Mouse (Mus musculus) CH12F3 (cell line): ENCODE data around the gene Rnh1.

ENCODE experiments used
- in situ Hi-C: fragments of 300-500 bp; cut with MboI; formaldehyde crosslinking; loops from 2 replicates; pipeline ENCODE4 v1.14.3; 2020; ENCODE audit warnings: low sequenced_read_pairs

Gene Rnh1

GRCm38 (mm10) chr7:141169300-141169699, 3.4 kb downstream of the Rnh1 start:
- in situ Hi-C loops, result no loop called here

DNA sequence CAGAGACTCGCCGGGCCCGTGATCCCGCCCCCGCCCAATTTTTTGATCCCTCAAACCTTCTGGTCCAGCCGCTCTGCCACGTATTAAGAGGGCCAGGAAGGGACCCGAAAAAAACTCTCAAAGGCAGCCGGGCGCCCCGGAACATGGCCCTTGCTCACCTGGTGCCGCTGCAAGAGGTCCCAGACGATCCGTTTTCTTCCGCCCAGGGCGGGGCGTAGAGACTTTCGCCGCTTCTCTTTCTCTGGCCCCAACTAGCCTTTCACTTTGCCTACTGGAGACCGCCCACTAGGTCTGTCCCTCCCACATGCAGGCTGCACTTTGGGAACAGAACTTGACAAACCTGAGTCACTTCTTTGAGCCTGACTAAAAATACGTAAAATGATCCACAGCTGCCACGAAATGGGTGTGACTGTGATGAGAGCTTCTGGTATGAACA, 4.1 kb downstream of the Rnh1 start:
- in situ Hi-C loops, result no loop called here

GRCm38 (mm10) chr7:141167901-141168517, 4.6 kb downstream of the Rnh1 start:
- in situ Hi-C loops, result no loop called here

DNA sequence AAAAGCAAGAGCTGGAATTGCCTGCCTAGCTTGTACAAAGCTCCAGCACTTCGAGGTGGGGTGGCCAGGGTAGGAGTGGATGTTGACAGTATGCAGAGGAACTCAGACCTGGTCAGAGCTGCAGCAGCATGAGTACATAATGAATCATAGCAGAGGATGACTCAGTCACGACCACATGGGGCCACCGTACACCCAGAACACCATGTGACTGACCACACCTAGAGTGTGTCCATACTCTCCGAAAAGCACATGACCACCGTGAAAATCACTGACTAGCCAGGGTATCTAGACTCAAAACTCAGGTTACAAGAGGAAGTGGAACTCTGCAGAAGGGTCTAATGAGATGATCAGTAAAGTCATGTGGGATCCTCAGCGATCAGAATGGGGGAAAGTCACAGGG, 7.8 kb downstream of the Rnh1 start:
- in situ Hi-C loops, result no loop called here

GRCm38 (mm10) chr7:141164397-141164796, 8.3 kb downstream of the Rnh1 start:
- in situ Hi-C loops, result no loop called here

- in situ Hi-C loops, result no loop called here
Observed at GRCm38 (mm10) chr7:141155362-141155761, 17.3 kb downstream of the Rnh1 start.

DNA sequence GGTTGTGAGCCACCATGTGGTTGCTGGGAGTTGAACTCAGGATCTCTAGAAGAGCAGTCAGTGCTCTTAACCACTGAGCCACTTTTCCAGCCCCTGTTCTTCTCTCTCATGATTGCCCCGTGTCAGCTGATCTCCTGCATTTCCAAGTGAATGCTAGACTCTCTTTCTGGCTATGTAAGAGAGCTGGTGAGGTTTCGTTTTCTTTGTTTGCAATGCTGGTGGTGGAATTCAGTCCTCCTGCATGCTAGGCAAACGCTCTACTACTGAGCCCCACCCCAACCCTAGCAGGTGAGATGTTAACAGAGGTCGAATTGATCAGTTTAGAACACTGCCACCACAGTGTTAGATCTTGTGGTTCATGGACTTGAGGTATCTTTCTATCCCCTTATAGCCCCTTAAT, 24.0 kb downstream of the Rnh1 start:
- in situ Hi-C loops, result no loop called here

DNA sequence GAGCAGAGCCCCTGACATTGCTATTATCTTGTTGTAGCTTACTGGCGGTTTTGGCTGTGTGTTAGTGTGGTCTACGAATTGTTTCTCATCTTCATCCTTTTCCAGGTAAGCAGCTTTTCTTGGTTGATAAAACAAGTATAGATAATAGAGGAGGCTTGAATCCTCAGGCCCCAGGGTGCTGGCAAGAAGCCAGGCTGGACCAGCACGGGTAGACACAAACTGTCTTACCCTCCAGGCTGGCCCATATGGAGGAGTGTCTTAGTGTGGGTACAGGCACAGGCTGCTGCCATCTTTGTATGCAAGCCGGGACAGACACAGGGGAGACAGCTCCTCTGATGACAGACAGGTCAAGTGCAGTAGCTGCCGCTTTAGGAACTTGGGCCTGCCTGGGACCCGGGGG, 25.6 kb downstream of the Rnh1 start:
- in situ Hi-C loops, result no loop called here

GRCm38 (mm10) chr7:141146043-141146595, 26.5 kb downstream of the Rnh1 start:
- in situ Hi-C loops, result no loop called here

DNA sequence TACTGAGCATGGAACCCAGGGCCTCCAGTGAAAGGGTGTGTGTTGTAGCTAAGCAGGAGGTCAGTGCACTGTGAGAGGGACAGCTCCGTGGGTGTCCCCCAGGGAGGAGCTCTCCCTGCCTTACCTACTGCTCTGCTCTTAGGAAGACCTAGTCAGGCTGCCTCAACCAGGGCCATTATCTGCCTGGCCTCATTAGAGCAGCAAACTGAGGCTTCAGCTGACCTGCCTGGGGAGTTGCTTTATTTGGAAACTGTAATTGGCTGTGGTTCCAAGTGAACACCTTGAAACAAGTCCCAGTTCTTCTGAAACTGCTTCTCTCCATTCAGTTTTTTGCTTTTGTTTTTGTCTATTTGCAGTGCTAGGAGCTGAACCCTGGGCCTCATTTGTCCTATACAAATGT, 27.3 kb downstream of the Rnh1 start:
- in situ Hi-C loops, result no loop called here

- in situ Hi-C loops, result no loop called here
Observed at GRCm38 (mm10) chr7:141144650-141145049, 28.0 kb downstream of the Rnh1 start.

DNA sequence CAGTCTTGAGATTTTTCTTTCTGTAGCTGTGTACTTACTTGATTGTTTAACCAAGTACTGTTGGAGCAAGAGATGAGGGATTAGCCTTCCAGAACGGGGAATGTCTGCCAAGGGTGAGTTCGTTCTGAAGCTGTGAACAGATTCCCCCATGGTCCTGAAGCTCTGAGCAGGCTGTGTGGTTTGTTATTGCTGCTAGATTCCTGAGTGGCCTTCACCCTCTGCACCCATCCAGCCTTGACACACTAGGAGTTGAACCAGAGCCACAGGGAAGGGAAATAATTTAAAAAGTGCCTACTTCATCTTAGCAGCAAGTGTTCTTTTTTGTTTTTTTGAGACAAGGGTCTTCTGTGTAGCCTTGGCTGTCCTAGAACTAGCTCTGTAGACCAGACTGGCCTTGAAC, 28.8 kb downstream of the Rnh1 start:
- in situ Hi-C loops, result no loop called here

DNA sequence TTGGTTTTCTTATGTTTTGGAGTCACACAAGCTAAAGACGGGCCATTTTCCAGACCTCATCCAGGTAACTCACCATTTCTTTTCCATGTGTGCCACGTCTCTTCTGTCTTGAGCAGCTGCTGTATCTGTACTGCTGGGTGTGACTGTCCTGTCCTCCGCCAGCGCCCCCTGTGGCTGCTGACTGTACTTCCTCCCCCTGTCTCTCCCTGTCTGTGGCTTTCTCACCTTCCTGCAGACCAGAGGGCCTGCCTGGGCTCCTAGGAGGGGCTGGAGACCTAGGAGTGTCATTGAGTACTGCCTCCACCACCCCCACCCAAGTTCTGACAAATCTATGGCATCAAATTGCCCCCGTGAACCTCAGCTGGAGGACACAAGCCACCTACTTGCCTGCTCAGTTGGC, 29.5 kb downstream of the Rnh1 start:
- in situ Hi-C loops, result no loop called here

DNA sequence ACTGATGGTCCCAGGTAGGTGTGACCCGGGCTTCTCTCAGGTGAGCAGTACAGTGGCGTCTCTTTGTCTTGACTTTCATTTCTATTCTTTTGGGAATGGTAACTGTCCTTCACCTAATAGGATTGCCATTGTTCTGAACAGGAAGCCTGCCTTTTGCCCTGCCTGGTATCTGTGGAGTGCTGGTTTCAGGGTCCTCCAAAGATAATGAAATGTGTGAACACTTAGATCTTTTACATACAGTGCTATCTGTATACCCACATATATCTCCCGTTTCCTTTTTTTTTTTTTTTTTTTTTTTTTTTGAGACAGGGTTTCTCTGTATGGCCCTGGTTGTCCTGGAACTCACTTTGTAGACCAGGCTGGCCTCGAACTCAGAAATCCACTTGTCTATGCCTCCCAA, 31.3 kb downstream of the Rnh1 start:
- in situ Hi-C loops, result no loop called here

- in situ Hi-C loops, result no loop called here
Observed at GRCm38 (mm10) chr7:141131904-141132755, 40.5 kb downstream of the Rnh1 start.

DNA sequence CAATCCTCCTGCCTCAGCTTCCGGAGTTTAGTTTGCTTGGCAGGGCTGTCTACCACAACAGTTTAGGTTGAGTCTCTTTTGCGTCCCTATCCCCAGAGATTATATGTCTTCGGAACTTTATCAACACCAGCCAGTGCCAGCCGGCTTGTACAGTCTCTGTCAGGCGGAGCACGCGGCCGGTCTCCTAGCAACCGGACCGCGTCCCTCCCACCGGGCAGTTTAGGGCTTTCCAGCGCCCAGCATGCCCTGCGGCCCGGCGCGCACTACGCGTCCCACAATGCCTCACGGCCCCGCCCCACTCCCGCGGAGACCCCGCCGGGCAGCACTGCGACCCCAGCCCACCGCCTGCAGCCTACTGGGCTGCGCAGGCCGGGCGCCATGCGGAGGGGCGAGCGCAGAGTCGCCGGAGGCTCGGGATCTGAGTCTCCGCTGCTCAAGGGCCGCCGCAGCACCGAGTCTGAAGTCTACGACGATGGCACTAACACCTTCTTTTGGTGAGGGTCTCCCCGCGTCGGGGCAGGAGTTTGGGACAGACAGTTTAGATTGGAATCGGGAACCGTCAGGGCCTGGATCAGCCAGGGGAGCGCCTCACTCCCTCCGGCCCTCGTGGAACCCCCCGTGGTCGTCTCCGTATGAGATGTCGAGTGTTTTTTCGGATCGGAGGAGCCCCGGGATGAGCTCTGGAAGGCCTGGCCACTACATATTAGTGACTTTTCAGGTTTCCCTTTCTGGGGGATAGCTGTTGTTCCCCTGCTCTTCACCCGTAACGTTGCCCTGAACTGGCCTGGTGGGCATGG, 41.4 kb downstream of the Rnh1 start:
- in situ Hi-C loops, result no loop called here

- in situ Hi-C loops, result no loop called here
Observed at GRCm38 (mm10) chr7:141123517-141123856, 49.2 kb downstream of the Rnh1 start.

DNA sequence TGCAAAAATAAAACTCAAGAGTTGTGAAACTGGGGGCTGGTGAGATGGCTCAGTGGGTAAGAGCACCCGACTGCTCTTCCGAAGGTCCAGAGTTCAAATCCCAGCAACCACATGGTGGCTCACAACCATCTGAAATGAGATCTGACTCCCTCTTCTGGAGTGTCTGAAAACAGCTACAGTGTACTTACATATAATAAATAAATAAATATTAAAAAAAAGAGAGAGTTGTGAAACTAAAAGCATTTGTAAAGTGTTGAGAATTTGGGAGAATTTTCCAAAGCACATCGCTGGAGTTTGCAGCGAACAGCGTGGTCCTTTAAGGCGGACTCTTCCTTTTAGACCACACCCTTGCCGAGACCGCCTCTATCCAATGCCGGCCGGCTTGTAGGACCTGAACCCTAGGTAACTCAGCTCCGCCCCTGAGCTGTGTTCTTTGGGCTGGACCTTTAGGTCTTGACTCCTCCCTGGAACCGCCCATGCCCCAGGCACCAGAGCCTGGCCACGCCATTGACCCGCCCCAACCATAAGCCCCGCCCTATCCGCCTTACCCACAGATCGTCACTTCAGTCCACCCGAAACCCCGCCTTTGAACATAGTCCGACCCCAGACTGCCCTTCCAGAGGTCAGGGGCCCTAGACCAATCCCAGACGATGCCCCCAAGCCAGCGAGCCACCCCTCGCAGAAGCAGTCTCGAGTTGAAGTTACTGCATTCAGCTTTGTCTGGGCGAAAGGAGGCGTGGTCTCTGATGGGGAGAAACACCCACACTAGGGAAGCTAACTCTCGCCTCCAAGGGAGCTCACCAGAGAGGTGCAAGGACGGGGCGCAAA, 49.8 kb downstream of the Rnh1 start:
- in situ Hi-C loops, result no loop called here

DNA sequence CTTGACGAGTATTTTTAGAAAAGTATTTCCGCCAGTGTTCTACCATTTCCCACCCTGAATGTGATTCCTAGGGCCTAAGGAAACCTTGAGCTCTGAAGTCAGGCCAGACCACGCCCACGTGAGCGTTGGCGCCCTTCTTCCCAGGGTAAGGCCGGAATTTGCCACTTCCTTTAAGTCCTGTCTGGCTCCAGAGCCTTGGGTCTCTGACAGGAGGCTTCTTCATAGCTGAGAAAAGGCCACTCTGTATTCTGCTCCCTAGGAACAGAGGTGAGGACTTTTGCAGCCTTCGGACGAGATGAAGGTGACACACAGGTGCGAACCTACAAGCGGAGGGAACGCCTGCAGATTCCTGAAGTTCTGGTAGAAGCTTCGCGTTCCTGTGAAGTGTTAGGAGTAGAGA, 50.4 kb downstream of the Rnh1 start, which contains the start of gene Ptdss2:
Ptdss2 (plus strand) TSS at position 138 of the 400 bp plus-strand sequence.
- in situ Hi-C loops, result no loop called here

DNA sequence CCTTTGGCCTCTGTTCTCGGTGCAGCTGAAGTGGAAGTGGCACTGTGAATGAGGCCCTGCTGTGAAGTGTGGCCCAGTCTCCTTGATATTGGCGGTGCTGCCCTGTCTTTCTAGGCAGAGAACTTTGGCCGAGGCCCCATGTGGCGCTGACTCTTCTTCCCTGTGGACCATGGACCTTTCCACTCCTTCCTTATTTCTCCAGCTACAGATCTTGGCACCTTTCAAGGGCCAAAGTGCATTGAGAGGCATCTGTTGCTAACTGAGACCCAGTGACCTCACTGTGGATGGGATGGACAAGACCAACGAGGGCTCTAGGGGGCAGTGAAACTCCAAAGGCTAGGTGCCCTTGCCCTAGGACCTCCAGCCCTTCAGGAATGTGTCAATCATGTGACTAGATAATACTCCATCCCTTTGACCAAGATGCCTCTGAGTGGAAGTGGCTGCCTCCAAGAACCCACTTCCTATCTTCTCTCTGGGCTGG, 51.6 kb downstream of the Rnh1 start:
- in situ Hi-C loops, result no loop called here
